Mouse (Mus musculus): ENCODE results near the gene Mok. TPM values are rescaled to one million over a fixed set of nuclear protein-coding genes. Genes with fewer than 3 reads are reported as not detected.

Gene Mok
- total RNA-seq, 4 experiments from 2014 or later: 0.35 to 0.52 TPM; not detected in 2

DNA sequence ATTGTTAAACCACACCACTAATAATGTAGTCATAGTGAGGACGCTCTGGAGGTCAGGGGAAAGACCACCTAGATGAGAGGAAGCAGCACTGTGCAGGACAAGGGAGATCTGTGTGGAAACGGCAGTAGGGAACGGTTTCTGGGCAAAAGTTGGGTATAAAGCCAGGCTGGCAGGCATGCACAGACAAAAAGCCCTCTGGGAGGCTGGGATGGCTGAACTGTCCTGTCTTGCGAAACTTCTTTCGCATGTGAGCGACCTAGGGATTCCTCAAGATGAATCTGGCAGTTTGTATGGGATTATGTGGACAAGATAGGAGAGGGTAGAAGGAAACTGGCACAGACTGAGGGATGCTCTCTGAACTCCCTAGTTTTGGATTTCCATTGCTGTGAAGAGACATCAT, 68.8 kb downstream of the Mok start:
- DNase-seq (ENCODE audit: low spot score in 2 of 2): no peak

DNA sequence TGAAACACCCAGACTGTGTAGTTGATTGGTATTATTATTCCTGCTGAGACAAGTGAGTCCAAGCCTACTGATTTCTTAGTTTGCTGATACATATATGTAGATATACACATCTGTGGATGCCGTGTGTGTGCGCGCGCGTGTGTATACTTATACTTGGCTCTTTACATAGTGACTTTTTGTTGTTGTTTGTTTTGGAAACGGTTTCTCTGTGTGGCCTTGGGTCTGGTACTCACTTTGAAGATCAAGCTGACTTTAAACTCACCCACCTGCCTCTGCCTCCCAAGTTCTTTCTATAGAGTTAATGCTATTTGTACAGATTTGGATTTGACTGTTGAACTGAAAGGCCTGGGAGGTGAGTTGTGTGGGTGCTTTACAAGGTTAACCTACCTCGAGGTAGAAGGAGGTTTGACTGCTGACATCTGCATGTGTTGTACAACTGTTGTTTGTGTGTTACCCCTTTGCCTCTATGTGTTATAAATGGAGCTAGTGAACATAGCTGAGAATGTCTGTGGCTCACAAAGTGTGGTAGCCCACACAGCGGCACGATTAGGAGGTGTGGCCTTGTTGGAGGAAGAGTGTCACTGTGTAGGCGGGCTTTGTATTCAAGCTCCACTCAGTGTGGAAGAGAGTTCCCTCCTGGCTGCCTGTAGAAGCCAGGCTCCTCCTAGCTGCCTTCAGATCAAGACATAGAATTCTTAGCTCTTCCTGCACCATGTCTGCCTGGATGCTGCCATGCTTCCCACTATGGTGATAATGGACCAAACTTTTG, 70.1 kb downstream of the Mok start:
- no peak for DNase-seq (ENCODE audit: low spot score in 2 of 2)

DNA sequence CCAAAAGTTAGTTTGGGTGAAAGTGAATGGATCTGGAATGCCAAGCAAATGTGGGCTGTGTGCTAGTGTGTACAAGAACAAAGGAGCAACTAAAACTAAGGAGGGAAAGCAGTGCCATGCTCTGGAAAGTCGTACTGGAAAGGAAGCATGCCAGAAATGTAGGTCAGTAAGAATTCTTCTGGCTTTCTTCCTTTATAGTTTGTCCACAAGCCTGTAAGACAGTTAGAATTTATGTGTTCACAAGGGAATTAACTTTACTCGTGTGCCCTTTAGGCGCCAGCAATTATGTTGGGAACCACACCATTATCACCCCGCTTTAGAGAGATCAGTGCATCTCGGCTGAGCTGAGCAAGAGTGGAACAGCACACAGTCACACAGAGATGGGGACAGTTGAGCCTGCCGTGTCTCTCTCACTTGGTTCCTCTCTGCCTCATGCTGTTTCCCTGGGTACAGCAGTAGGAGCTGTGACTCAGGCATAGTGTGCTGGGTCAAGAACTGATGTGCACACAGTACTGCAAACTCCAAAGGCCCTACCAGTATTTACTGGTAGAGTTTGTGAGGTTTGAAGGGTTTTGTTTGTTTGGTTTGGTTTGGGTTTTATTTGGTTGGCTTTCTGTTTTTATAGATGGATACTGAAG, 71.0 kb downstream of the Mok start:
- DNase-seq (ENCODE audit: low spot score in 2 of 2): no peak

DNA sequence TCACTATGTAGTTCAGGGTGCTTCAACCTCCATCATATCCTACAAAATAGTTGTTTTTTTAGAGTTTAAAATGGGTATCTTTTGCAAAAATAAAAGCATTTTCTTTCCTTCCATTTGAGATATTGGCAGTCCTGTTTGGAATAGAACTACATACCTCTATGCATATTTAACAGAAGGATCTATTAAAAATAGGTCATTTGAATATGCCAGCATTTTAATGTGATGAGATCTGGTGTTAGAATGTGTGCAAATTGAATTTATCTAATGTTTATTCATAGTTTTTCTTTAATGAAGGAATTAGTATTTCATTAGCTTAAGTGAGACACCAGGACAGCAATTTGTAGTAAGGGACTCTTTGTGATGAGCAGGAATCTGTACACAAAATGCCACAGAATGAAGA, 72.2 kb downstream of the Mok start:
- no peak for DNase-seq (ENCODE audit: low spot score in 2 of 2)

DNA sequence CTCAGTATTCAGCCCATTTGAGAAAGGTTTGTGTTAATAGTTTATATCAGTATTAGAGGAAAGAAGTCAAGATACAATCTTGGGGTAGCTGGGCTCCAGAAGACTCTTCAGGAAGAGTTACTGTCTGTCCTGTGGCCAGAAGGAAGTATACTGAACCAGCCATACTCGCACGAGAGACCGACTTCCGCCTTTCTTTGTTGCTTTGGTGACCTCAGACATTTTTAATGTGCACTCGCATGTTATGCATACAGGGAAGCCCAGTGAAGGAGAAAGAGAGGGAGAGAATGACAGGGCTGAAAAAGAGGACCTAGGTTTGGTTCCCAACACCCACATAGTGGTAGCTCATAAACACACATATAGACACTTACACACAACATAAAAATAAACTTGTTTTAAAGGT, 76.2 kb downstream of the Mok start:
- DNase-seq (ENCODE audit: low spot score in 2 of 2): no peak

DNA sequence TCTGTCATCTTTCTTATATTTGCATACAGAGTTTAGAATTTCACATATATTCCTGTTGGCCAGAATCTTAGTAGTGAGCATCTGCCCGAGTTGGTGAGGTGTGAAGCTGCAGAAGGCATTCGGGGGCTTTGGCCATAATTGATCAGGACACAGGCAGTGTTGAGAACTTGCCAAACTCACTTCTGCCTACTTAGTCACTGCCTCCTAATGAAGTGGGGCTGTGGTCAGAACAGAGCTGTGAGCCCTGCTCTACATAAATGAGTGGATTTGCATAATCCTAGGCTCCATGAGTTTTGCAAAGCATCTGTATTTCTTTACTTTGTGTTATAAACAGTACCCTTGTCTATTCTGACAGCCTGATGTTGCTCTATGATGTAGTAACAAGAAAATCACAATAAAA, 78.4 kb downstream of the Mok start:
- no peak for DNase-seq (ENCODE audit: low spot score in 2 of 2)

DNA sequence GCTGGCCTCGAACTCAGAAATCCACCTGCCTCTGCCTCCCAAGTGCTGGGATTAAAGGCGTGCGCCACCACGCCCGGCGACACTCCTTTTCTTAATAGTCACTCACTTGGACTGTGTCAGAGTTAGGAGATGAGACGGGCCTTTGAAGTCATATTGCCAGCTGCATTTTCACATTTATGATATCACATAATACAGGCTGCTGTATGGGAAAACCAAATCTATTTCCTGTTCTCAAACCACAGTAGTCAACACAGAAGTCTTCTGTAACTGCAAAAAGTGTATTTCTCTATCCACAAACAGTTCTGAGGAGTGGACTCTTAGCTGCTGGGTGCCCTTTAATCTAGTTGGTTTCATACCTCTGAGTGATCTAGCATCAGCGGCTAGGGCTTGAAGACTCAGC, 81.8 kb downstream of the Mok start:
- no peak for DNase-seq (ENCODE audit: low spot score in 2 of 2)

Other genes starting within 250 kb of the Mok start
- gene Dync1h1, start 239.5 kb downstream of the Mok start, total RNA-seq (2022): 10 to 100 TPM; 68.4 to 93.0 (median 74.2) TPM
- gene 1700001K19Rik, start 158.3 kb downstream of the Mok start, total RNA-seq (2022): under 1 TPM in 1 of 4 experiments, not detected in 3; 0.80 TPM
- gene Hsp90aa1, start 138.2 kb downstream of the Mok start, total RNA-seq (2022): 10 to 100 TPM; 30.5 to 74.5 (median 56.1) TPM
- 10 to 100 TPM; 13.3 to 19.9 (median 15.9) TPM for gene Wdr20, start 103.0 kb downstream of the Mok start, total RNA-seq (2022)
- gene Zfp839, start 9.3 kb upstream of the Mok start, total RNA-seq (2022): 1 to 10 TPM; 7.8 to 9.6 (median 8.4) TPM
- 10 to 100 TPM; 22.3 to 24.5 (median 22.8) TPM for gene Cinp, start 48.2 kb upstream of the Mok start, total RNA-seq (2022)
- 1 to 10 TPM; 2.8 to 3.2 (median 2.8) TPM for gene Tecpr2, start 48.3 kb upstream of the Mok start, total RNA-seq (2022)
- gene Ankrd9, start 138.1 kb upstream of the Mok start, total RNA-seq (2022): 100 to 1,000 TPM; 147 to 209 (median 152) TPM
- gene Rcor1, start 198.4 kb upstream of the Mok start, total RNA-seq (2022): 1 to 10 TPM; 5.5 to 6.9 (median 5.8) TPM